Mouse (Mus musculus): ENCODE data around the gene Snap29. TPM values are rescaled to one million over a fixed set of nuclear protein-coding genes. Genes with fewer than 3 reads are reported as not detected.

Gene Snap29
- polyA plus RNA-seq, 1 experiment: 8.2 TPM

DNA sequence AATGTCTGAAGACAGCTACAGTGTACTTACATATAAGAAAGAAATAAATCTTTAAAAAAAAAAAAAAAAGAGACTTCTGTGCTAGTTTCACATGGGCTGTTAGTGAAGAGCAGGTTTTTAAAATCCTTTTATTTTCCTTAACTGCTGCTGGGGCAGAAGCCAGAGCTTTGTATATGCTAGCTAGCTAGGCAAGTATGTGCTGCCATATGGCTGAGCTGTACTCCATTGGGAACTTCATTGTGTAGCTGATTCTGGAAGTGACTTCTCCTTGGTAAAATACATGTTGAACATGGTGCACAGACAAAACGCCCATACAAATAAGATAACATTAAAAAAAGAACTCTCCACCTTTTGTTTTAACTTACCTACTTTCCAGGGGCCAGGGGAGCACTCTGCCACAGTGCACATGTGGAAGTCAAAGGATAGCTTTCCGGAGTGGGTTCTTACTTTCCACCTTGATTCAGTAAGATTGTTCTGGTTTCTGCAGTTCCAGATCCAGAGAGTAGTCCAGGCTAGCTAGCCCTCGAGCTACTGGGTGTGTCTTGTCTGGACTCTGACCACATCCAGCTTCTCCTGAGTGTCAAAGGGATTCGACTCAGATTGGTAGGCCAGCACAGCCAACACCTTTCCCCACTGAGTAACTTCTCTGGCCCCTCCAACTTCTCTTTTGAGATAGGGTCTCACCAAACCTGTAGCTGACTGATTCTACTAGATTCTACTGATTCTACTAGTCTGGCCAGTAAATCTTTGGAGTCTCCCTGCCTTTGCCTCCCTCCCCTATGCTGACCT, 61.3 kb downstream of the Snap29 start:
- DNase-seq (ENCODE audit: low read depth, low spot score): no peak
- WGBS: 44% methylated on average over 4 of the region's 4 CpGs

DNA sequence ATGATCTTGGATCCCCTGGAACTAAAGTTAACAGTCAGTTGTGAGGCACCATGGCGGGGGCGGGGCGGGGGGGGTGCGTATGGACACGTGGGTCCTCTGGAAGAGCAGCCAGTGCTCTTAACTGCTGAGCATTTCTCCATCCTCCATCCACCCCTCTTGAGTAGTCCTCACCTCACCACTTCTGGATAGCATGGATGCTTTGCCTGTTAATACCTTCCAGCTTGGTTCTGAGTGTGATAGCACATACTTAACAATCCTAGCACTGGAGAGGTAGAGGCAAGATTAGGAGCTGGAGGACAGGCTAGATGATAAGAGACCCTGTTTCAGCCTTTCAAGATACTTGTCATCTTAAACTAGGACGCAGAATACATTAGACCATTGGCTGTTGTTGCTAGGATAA, 66.7 kb downstream of the Snap29 start:
- no peak for DNase-seq (ENCODE audit: low read depth, low spot score)
- 82% methylated on average over 6 of the region's 6 CpGs for WGBS

DNA sequence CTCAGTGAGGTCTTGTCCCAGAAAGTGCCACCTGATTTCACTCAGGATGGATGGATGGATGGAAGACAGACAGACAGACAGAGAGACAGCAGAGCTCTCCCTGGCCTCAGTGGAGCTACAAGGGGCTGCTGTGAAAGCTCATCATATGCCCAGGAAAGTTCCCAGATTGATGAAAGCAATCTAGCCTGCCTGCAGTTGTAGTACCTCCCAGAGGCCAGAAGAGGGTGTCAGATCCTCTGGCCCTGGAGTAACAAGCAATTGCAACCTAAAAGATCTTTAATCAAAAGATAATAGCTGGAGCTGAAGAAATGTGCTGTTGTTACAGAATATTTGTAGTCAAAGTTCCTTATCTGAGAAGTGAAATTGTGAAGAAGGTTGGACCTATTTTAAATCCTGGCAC, 68.3 kb downstream of the Snap29 start:
- DNase-seq (ENCODE audit: low read depth, low spot score): no peak

DNA sequence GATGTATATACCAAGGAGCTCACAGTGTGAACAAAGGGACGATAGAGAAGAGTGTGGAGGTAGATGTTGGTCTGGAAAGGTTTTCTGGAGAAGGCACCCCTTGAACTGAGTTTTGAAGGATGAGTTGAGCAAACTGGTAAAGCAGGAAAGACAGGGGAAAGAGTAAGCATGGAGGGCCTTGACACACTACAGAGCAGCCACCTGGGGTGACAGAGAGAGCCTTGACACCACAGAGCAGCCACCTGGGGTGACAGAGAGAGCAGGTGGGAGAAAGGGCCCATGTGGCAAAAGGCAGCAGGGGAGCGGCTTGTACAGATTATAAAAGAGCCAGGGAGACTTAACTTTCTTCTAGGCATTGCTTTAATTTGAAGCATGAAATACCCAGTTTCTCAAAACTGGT, 69.0 kb downstream of the Snap29 start:
- no peak for DNase-seq (ENCODE audit: low read depth, low spot score)
- WGBS: 69% methylated on average over 2 of the region's 2 CpGs

DNA sequence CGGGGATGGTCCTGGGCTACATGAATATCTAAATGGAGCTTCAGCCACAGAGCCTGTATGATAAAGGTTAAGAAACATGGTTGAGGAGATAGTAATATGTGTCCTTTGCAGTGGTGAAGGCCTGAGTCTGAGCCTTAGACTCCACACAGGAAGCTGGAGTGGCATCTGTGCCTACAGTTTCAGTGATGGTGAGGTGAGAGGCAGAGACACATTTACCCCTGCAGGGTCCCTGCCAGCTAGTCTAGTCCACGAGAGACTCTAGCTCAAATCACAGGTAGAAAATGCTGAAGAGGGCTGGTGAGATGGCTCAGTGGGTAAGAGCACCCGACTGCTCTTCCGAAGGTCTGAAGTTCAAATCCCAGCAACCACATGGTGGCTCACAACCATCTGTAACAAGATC, 69.5 kb downstream of the Snap29 start:
- DNase-seq (ENCODE audit: low read depth, low spot score): no peak
- WGBS: 88% methylated on average over 4 of the region's 4 CpGs

DNA sequence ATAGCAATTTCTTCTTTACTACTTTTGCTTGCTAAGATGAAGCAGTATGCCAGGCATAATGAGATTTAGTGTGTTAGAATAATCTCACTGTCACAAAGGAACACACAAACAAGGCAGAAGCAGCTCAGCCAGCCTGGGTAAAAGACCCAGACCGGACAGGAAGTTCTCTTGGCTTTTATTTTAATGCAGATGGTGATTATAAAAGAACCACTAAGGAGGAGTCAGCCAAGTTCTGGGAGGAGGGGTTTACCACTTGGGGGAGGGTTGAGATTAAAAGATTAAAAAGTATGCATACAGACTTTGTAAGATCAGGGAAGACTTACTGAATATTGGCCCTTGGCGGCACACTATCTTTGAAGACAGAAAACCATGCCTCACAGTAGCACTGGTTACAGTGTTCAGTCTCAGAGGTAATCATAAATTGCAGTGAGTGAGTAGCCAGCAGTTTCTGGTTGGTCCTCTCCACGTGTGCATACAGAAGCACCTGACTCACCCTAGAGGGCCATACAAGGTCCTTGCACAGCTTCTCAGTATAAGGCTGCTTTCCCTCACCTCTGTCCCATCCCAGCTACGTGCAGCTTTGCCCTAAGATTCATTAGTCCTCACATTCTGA, 72.7 kb downstream of the Snap29 start:
- 49% methylated on average over 4 of the region's 4 CpGs for WGBS
- DNase-seq (ENCODE audit: low read depth, low spot score): no peak

Other genes with a start within 250 kb of the Snap29 start
- 60.7 and 63.3 TPM in 2 replicates for gene Ube2l3, start 203.3 kb upstream of the Snap29 start, polyA plus RNA-seq (2012; rRNA removed)
- gene Rimbp3, start 197.4 kb upstream of the Snap29 start, polyA plus RNA-seq (2012; rRNA removed): 0.05 and 0.15 TPM in 2 replicates
- 1.5 and 2.4 TPM in 2 replicates for gene Hic2, start 172.4 kb upstream of the Snap29 start, polyA plus RNA-seq (2012; rRNA removed)
- gene Tmem191c, start 129.9 kb upstream of the Snap29 start, polyA plus RNA-seq (2012; rRNA removed): 5.3 and 7.3 TPM in 2 replicates
- gene Serpind1, start 74.6 kb upstream of the Snap29 start, polyA plus RNA-seq (2012; rRNA removed): 0.15 and 0.19 TPM in 2 replicates
- gene Pi4ka, start 328 bp downstream of the Snap29 start, polyA plus RNA-seq (2012; rRNA removed): 54.5 and 56.9 TPM in 2 replicates
- gene Crkl, start 46.0 kb downstream of the Snap29 start, polyA plus RNA-seq (2012; rRNA removed): 15.3 and 32.4 TPM in 2 replicates
- 0.89 and 1.2 TPM in 2 replicates for gene Aifm3, start 83.6 kb downstream of the Snap29 start, polyA plus RNA-seq (2012; rRNA removed)
- gene Lztr1, start 102.7 kb downstream of the Snap29 start, polyA plus RNA-seq (2012; rRNA removed): 137 and 160 TPM in 2 replicates
- 67.3 and 70.7 TPM in 2 replicates for gene Thap7, start 125.2 kb downstream of the Snap29 start, polyA plus RNA-seq (2012; rRNA removed)
- gene Lrrc74b, start 155.3 kb downstream of the Snap29 start, polyA plus RNA-seq (2012; rRNA removed): 0.10 and 0.11 TPM in 2 replicates
- 2.4 and 2.6 TPM in 2 replicates for gene P2rx6, start 155.9 kb downstream of the Snap29 start, polyA plus RNA-seq (2012; rRNA removed)
- gene Slc7a4, start 177.2 kb downstream of the Snap29 start, polyA plus RNA-seq (2012; rRNA removed): 21.3 and 21.6 TPM in 2 replicates
- 33.0 and 47.3 TPM in 2 replicates for gene Smpd4, start 213.4 kb downstream of the Snap29 start, polyA plus RNA-seq (2012; rRNA removed)
- gene Ccdc74a, start 240.5 kb downstream of the Snap29 start, polyA plus RNA-seq (2012; rRNA removed): 0.79 and 1.2 TPM in 2 replicates

Data from large intestine, adult 2 months (tissue).